Mouse (Mus musculus): ENCODE results near the gene Pdzd7. TPM values are rescaled to one million over a fixed set of nuclear protein-coding genes. Genes with fewer than 3 reads are reported as not detected.

The Pdzd7 gene
- total RNA-seq, 2 experiments from 2014 or later = 2.1 to 2.3 TPM

- DNase-seq (ENCODE audit: low spot score in 2 of 2) = no peak
Measured at GRCm38 (mm10) chr19:45032570-45033332, 12.8 kb downstream of the Pdzd7 start.

DNA sequence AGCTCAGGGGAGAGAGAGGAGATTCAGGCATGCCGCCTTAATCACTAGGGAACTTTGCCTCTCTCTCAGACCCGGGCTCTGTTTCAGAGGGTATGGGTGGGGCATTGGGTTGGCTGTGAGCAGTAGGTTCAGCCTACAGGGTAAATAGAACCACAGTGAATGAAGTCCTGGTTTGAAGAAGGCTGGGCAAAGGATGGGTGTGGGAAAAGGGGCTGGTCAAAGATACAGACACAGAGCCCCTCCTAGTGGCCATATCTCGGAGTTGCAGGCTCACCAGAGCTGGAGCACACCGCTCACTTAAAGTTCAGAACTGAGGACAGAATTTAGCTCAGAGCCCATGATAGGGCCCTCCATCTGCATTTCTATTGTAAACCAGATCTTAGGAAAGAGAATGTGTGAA lies 13.7 kb downstream of the Pdzd7 start:
- peak; percentile 73 to 82 for DNase-seq (ENCODE audit: low spot score in 2 of 2)

GRCm38 (mm10) chr19:45030746-45031693 lies 14.5 kb downstream of the Pdzd7 start:
- peak; percentile 71 to 82 for DNase-seq (ENCODE audit: low spot score in 2 of 2)

DNA sequence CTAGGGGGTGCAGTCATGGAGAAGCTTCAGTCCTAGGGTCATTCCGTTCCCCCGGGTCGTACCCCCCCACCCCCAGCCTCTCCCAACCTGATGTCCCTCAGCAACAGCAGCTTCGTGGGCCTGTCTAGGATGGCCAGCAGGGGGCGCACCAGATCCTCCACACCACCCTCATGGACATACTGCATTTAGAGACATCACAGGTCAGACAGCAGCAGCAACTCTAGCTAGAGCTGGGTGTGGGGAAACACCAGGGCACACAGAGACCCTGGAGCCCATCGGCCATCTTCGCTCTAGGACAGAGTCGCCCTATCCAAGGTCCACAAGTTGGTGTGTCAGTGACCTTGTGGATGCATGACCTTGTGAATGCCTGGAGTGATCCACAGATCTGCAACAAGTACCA lies 15.4 kb downstream of the Pdzd7 start:
- DNase-seq (ENCODE audit: low spot score in 2 of 2) = peak in 1 of 2 experiments; percentile 53

DNA sequence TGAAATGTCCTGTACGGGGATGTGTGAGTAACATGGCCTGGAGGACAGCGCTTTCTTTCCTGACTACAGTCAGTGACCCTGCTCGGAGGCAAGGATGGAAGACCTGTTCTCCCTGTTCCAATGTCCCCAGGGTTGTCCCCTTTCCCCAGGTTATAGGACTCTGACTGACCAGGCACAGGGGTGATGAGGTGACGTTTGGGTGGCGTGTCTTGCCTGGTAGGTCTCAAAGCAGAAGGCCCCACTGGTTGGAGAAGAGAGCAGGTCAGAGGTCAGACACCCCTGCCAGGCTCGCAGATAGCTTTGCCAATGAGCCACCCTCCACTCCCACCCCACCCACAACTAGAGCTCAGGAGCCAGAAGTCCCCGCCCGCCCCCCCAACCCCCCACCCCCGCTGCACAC lies 15.9 kb downstream of the Pdzd7 start:
- DNase-seq (ENCODE audit: low spot score in 2 of 2) = no peak

- DNase-seq (ENCODE audit: low spot score in 2 of 2) = no peak
Measured at GRCm38 (mm10) chr19:45028746-45029145, 16.8 kb downstream of the Pdzd7 start.

GRCm38 (mm10) chr19:45027848-45028247 lies 17.7 kb downstream of the Pdzd7 start:
- DNase-seq (ENCODE audit: low spot score in 2 of 2) = no peak

DNA sequence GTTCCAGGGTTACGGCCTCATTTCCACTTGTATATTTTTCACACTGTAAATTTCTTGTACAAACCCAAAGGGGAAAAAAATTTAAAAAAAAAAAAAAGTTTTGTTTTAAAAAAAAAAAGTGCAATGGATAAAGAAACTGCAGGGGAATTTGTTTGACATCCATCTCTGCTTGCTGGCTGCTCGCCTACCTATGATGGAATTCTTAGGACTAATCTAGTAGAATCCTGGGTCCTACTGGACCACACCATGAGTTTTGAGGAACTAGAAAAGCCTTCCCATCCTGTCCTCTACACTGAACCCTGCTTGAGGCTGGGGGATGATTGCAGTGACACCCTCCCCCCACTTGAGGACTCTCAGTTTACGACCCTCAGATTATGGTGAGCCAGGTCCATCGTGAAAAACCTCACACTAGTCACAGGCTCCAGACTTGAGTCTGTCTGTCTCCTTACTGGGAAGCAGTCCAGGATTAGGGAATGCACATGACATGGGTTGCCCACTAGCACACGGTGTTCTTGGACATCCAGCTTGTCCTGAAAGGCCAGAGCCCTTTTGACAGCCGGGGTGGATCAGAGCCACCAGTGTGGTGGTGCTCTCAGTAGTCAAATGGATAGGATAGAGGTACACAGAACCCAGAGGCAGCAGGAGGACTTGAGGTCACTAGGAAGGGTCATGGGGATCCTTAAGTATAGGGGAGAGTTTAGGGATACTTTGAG lies 18.4 kb downstream of the Pdzd7 start:
- no peak for DNase-seq (ENCODE audit: low spot score in 2 of 2)

DNA sequence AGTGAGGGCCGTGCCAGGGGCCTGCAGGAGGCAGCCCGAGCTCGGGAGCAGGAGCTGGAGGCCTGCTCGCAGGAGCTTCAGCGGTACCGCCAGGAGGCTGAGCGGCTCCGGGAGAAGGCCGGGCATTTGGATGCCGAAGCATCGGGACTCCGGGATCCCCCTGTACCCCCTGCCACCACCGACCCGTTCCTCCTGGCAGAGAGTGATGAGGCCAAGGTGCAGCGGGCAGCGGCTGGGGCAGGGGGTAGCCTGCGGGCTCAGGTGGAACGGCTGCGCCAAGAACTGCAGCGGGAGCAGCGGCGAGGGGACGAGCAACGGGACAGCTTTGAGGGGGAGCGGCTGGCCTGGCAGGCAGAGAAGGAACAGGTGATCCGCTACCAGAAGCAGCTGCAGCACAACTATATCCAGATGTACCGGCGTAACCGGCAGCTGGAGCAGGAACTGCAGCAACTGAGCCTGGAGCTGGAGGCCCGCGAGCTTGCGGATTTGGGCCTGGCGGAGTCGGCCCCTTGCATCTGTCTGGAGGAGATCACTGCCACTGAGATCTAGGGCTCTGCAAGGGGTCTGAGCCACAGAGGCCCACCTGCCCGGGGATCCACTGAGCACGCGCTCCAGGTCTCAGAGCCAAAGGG lies 19.5 kb downstream of the Pdzd7 start:
- DNase-seq (ENCODE audit: low spot score in 2 of 2) = no peak

DNA sequence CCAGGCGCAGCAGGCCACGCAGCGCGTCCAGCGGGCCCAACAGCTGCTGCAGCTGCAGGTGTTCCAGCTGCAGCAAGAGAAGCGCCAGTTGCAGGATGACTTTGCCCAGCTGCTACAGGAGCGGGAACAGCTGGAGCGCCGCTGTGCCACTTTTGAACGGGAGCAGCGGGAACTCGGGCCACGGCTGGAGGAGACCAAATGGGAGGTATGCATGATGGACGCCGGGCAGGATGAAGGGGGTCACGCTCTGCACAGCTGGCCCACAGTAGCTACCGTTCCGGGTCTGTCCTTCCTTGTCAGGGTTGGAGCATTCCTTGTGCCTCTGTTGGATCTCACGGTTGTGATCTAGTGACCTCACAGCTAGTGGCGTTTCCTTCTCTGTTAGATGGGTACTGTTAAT lies 20.7 kb downstream of the Pdzd7 start:
- no peak for DNase-seq (ENCODE audit: low spot score in 2 of 2)

DNA sequence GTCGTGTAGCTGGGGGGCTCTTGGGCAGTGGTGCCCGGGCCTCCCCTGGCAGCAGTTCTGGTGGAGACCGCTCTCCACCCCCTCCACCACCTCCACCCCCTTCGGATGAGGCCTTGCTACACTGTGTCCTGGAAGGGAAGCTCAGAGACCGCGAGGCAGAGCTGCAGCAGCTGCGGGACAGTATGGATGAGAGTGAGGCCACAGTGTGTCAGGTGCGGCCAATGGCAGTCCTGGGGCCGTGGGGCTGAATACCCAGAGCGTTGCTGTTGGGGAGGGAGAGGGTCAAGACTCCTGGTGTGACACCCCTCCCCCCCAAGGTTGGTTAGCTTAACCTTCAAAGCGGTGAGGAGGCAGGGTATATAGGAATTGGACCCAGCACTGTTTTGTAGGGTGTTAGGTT lies 21.5 kb downstream of the Pdzd7 start:
- DNase-seq (ENCODE audit: low spot score in 2 of 2) = no peak

GRCm38 (mm10) chr19:45021362-45021761 lies 24.2 kb downstream of the Pdzd7 start:
- no peak for DNase-seq (ENCODE audit: low spot score in 2 of 2)

- no peak for DNase-seq (ENCODE audit: low spot score in 2 of 2)
Measured at GRCm38 (mm10) chr19:45020348-45020747, 25.2 kb downstream of the Pdzd7 start.

GRCm38 (mm10) chr19:45018351-45018831 lies 27.1 kb downstream of the Pdzd7 start:
- no peak for DNase-seq (ENCODE audit: low spot score in 2 of 2)

GRCm38 (mm10) chr19:45017909-45018308 lies 27.6 kb downstream of the Pdzd7 start:
- peak; percentile 80 to 83 for DNase-seq (ENCODE audit: low spot score in 2 of 2)

DNA sequence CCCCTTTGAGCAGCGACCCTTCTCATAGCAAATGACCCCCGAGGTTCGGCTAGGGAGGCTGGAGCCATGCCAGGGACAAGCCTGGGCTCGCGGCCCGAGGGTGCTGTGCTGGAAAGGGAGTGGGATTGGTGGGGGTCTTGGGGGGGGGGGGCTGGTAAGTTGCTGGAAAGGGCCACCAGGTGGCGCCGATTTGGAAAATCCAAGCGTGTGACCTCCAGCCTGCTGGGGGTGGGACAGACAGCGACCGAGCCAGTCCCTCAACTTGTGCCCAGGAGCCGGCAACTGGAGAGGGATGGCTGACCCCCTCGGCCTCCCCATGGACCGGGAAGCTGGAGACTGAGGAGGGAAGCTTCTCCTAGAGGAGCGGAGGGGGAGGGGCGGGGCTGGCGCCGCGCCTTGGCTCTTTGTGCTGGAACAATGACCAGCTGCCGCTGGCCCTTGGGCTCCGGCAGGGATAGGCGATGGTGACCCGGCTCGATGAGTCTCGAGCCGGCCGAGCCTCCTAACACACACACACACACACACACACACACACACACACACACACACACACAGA lies 28.2 kb downstream of the Pdzd7 start:
- DNase-seq (ENCODE audit: low spot score in 2 of 2) = peak; percentile 81 to 83

- DNase-seq (ENCODE audit: low spot score in 2 of 2) = peak; percentile 55 to 60
Measured at GRCm38 (mm10) chr19:45016341-45017215, 28.9 kb downstream of the Pdzd7 start.

GRCm38 (mm10) chr19:45015518-45016281 lies 29.8 kb downstream of the Pdzd7 start:
- DNase-seq (ENCODE audit: low spot score in 2 of 2) = no peak

- DNase-seq (ENCODE audit: low spot score in 2 of 2) = no peak
Measured at GRCm38 (mm10) chr19:45014981-45015402, 30.5 kb downstream of the Pdzd7 start.

Measured in layer of hippocampus, postnatal 14 days (tissue).